Mouse (Mus musculus): ENCODE data around the gene Nsa2. TPM values are rescaled to one million over a fixed set of nuclear protein-coding genes. Genes with fewer than 3 reads are reported as not detected.

Nsa2 gene
- polyA plus RNA-seq, 1 experiment from 2014 or later = 55.6 TPM

Other genes starting within 250 kb of the Nsa2 start
- 0.41 and 0.68 TPM in 2 replicates for gene Gcnt4, start 213.2 kb downstream of the Nsa2 start, polyA plus RNA-seq (2016; fragmentation: Nextera tagmentation; extraction: Ambion mirVana)
- not detected in 2 replicates for gene 1700029F12Rik, start 103.6 kb downstream of the Nsa2 start, polyA plus RNA-seq (2016; fragmentation: Nextera tagmentation; extraction: Ambion mirVana)
- 7.5 and 7.8 TPM in 2 replicates for gene Fam169a, start 70.7 kb downstream of the Nsa2 start, polyA plus RNA-seq (2016; fragmentation: Nextera tagmentation; extraction: Ambion mirVana)
- 1.2 and 2.0 TPM in 2 replicates for gene Gm6169, start 38.7 kb downstream of the Nsa2 start, polyA plus RNA-seq (2016; fragmentation: Nextera tagmentation; extraction: Ambion mirVana)
- 41.0 and 41.5 TPM in 2 replicates for gene Gfm2, start within 50 bp of the Nsa2 start, polyA plus RNA-seq (2016; fragmentation: Nextera tagmentation; extraction: Ambion mirVana)
- gene Hexb, start 60.4 kb upstream of the Nsa2 start, polyA plus RNA-seq (2016; fragmentation: Nextera tagmentation; extraction: Ambion mirVana) = 15.2 and 18.2 TPM in 2 replicates
- gene Enc1, start 103.2 kb upstream of the Nsa2 start, polyA plus RNA-seq (2016; fragmentation: Nextera tagmentation; extraction: Ambion mirVana) = 2.5 and 4.3 TPM in 2 replicates

All from limb, embryonic 10.5 days (tissue).